Mouse (Mus musculus): Measurements from ENCODE around the gene Galnt2.

DNA sequence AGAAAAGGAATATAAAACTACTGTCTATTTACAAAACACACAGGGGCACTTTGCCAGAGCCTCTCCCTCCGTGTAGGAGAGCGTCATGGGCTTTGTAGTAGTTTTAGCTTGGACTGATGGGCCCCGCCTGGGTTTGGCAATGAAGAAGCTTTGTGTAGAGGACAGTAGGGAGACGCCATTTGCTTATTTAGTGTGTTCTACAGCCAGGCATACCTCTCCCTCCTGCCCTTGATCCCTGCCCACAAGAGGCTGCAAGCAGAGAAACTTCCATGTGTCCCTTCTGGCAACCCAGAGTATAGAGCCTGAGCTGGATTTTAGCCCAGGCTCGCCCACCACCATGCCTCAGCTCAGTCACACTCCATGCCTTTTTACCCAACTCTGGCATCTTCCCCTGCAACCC is 49.4 kb upstream of the Galnt2 start:
- TF ChIP-seq POLR2A (IDR thresholded peaks at IDR 0.05; ENCODE audit: insufficient read depth, low read length) (no peak), CTCF (IDR thresholded peaks at IDR 0.05; ENCODE audit: low read depth, low read length) (no peak)

Measured in ES-Bruce4 (cell line).